Mouse (Mus musculus): ENCODE data around the gene Ccdc117.
"Not testable (repeated sequence)": the region's sequence is repeated elsewhere in the genome, so short reads cannot be mapped to it uniquely, and the experiment has no call there.

The Ccdc117 gene

DNA sequence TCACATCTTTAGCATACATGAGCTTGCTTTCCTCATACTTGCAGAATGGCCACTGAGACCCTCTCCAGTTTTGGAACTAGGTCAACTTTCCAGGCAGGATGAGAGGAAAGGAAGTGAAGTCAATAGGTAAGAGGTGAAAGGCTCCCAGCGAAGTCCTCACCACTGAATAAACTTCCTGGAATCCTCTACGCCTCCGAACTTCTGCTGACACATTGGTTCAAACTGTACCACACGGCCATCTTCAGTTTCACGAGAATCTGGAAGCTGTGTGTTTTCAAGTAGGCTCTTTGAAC is 31.9 kb downstream of the Ccdc117 start:
- no peak for DNase-seq (ENCODE audit: extremely low spot score)

DNA sequence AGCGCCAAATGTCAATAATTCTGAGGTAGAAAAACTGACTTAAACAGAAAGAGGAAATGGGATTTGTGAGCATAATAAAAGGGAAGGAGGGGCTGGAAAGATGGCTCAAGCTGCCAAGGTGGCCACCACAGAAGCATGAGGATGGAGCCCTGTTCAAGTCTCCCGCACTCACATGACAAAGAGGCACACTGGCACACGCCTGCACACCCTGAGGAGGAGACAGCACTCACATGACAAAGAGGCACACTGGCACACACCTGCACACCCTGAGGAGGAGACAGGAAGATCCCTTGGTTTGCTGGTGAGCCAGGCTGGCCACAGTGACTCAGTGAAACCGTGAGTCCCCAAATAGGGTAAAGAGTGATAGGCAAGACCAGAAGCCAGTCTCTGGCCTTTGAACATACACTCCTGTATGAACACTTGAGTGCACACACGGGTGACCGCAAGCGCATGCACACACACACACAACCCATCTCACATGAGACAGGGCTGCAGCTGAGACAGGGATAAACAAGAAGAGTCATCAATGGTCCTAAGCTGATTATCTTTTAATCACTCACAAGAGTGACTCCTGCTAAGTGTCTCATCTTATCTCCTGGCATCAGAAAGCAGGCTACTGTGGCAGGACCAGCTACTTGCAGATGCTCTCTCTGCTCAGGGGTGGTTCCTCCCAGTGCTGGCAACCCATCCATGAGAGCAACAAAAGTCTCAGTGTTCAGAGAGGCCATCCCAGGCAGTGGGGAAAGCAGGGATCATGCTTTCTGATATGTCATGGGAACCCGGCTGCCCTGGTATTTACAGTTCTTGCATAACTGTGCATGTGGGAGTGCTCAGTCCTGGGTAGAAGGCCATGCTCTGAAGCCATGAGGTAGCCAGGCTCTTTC is 32.5 kb downstream of the Ccdc117 start:
- no peak for DNase-seq (ENCODE audit: extremely low spot score)

GRCm38 (mm10) chr11:5505856-5506575 is 36.0 kb downstream of the Ccdc117 start:
- DNase-seq (ENCODE audit: extremely low spot score) = peak; percentile 40

DNA sequence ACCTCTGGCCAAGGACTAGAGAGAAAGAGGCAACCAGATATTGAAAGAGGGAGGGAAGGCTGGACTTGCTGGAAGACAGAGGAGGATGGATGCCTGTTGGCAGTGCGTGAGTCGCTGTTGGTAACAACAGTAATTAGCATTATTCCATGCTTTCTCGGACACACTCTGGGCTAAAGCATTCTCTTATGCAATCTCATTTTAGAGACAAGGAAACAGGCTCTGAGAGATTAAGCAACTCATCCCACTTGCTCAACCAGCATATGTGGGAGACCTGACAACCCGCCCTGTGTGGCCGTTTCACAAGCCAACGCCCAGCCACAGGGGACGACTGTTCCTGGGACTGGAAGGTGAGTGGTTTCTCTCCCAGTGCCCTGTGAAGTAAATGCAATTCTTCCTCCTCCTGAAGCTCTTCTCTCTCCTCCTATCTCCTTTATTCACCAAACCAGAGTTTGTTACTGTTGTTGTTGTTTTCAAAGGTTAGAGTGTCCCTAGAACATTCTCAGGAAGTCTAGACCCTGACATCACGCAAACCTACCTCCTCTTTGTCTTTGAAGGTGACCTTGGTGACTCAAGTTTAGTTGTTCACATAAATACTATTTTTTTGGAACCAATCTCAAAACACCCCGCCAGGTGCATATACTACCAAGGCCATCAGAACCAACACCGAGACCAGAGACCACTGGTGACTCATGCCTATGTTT is 39.5 kb downstream of the Ccdc117 start:
- DNase-seq (ENCODE audit: extremely low spot score) = no peak

DNA sequence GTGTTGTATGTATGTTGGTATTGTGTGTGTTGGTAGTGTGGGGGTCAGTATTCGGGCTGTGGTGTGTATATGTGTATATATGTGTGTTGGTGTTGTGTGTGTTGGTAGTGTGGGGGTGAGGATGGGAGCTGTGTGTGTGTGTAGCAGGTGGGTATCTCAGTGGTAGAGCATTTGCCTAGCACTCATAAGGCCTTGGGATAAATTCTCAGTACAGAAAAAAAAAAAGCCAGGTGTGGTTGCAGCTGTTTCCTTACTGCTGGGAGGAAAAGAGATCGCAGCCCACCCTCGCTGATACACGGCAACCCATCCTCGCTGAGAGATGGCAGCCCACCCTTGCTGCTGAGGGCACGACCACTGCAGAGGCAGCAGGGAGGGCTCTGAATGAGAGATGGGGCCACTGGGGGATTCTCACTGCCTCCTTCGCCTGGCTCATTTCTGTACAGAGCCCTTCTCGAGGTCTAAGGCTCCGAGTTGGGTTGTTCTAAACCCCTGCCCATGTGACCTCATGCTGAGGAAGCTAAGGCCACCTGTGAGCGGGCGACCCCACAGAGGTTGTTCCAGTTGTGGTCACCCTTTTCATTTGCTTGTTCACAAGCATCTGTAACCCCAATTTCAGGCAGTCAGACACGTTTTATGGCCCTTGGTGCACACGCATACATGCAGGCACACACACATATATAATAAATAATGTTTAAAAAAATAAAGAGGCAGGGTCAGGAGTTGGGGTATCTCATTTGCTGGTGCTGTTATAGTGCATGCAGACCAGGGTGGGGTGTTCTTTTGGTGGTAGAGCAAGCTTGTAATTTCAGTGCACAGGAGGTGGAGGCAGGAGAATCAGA is 40.9 kb downstream of the Ccdc117 start:
- no peak for DNase-seq (ENCODE audit: extremely low spot score)

- DNase-seq (ENCODE audit: extremely low spot score) = no peak
Observed at GRCm38 (mm10) chr11:5499961-5500644, 41.9 kb downstream of the Ccdc117 start.

DNA sequence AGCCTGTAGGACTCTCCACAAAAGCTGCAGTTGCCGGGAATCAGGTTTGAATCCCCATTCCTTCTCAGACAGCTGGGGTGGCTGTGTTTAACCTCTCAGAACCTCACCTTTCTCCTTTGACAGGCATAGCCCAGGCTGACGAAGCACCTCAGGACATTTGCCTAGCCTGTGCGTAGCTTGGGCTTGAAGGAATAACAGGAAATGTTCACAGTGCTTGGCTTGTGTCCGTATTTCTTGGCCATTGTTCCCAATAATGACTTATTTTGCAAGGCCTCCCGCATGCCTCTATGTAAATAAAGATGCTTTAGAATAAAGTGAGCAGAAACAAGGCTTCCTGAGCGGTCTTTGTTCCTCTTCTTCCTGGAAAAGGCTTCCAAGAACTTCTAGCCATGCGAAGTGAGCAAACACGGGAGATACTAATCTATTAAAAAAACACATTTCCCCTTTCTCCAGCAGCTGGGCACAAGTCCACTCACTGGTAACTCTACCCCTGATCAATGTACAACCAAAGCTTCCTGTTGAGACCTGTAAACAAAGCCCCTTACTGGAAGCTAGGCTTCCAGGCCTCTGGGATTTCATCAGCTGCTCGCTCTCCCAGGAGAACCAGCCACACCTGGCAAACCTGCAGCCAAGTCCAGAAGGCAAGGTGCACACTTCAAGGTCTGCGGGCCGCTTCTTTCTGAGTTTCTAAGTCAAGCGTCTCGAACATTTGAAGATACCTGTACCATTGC is 42.9 kb downstream of the Ccdc117 start:
- DNase-seq (ENCODE audit: extremely low spot score) = no peak

- DNase-seq (ENCODE audit: extremely low spot score) = no peak
Observed at GRCm38 (mm10) chr11:5498422-5498821, 43.6 kb downstream of the Ccdc117 start.

DNA sequence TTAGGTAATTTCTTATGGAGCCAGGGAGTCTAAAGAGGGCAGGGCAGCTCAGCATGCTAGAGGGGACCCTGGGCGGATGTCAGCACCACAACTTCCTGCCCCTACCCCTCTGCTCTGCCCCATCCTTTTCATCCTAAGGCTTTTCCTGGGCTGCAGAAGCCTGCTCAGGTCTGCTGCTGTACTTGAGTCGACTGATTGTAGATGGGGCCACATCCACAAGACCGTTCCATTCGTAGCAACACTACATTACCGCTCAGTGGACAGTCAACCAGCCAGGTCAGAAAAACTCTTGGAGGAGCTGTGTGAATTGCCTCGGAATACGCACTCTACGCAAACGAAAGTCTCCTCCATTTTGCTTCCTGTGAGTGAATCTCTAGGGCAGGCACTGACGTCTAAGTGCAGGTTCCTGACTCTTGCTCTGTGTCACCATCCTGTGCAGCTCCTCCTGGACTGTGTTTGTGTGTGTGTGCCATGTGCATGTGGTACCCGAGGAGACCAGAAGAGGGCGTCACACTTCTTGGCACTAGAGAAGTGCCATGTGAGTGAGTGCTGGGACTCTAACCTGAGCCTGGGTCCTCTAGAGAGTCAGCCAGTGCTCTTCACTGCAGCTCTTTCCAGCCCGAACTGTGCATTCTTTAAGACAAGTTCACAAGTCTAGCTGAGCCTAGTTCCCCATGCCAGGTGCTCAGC is 45.3 kb downstream of the Ccdc117 start:
- no peak for DNase-seq (ENCODE audit: extremely low spot score)

DNA sequence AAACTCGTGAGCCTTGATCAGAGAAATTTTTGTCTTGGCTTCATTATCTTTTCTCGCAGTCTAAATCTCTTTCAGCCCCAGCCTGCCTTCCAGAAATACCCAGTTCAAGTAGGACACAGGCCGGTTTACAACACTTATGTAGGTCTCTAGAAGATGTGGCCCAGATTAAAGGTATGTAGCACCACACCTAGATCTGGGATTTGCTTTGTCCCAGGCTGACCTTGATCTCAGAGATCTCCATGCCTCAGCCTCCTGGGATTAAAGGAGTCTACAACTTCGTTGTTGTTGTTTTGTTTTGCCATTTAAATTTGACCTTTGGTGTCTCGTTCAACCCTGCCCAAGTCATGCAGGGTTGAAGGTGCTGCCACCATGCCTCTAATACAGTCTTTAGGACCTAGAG is 46.1 kb downstream of the Ccdc117 start:
- DNase-seq (ENCODE audit: extremely low spot score) = no peak

DNA sequence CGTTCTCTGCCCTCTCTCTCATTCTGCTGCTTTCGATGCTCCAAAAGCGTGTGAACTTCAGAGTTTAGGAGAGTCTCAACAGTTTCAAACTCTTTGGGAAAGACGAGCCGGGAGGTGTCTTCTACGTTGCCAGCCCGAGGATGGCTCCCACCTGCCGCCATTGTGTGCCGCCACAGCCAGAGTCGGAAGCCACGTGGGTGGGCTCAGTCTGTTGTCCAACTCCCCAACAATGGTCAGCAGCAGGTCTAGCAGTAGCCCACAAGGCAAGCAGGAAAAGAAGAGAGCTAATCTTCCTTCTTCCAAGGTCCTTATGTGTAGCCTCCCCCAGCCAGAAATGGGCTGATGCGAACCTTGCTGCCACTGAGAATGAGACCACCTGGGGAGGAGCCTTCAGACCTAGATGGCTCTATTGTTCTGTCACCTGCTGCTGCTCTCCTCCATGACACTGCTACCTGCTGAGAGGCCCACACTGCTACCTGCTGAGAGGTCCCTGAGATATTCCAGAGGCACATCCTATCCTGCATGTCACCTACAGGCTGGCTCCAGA is 46.6 kb downstream of the Ccdc117 start:
- DNase-seq (ENCODE audit: extremely low spot score) = no peak

DNA sequence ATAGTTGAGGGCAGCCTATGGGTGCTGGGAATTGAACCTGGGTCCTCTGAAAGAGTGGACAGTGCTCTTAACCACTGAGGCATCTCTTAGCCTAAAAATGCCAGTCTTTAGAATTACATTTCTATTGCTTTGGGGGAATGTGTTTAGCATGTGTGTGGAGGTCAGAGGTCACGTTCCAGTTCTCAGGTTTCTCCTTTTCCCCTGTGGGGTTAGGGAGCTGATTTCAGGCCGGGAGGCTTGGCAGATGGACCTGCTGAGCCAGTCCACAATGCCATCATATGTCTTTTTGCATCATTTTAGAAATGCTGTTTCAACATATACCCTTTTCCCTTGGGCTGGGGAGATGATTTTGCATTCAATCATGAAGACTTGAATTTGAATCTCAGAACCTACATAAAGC is 48.1 kb downstream of the Ccdc117 start:
- peak; percentile 65 for DNase-seq (ENCODE audit: extremely low spot score)

GRCm38 (mm10) chr11:5491912-5492311 is 50.1 kb downstream of the Ccdc117 start:
- no peak for DNase-seq (ENCODE audit: extremely low spot score)

GRCm38 (mm10) chr11:5490989-5491656 is 50.9 kb downstream of the Ccdc117 start:
- no peak for DNase-seq (ENCODE audit: extremely low spot score)

- not testable (repeated sequence) for DNase-seq (ENCODE audit: extremely low spot score)
Observed at GRCm38 (mm10) chr11:5489433-5489832, 52.6 kb downstream of the Ccdc117 start.

- DNase-seq (ENCODE audit: extremely low spot score) = peak; percentile 83
Observed at GRCm38 (mm10) chr11:5485193-5486011, 56.6 kb downstream of the Ccdc117 start.

DNA sequence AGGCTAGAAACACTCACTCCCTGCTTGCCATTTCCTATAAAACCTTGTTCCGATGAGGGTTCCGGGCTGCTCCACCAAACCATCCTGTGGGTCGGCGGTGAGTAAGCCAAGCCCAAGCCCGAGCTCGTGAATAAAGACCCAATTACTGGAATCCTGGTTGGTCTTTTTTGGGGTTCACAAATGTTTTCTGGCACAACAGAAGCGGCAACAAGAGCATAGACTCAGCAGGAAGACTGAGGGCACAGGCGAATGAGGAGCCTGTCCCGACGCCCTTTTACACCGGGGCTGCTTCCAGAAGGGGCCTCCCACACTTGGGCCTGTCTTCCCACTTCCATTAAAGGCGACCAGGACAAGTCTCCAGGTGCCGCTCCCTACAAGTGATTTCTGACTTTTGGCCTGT is 59.4 kb downstream of the Ccdc117 start:
- no peak for DNase-seq (ENCODE audit: extremely low spot score)
